Mouse (Mus musculus) small intestine, adult 2 months (tissue): Measurements from ENCODE around the gene Tnfaip1.
"Not testable (repeated sequence)": the region's sequence is repeated elsewhere in the genome, so short reads cannot be mapped to it uniquely, and the experiment has no call there.

Source experiments
- CTCF ChIP-seq: fragments of 200-500 bp; IDR thresholded peaks from 2 replicates; pipeline ENCODE4 v1.5.1; 2012; ENCODE audit warnings: low read depth, mild to moderate bottlenecking, control low read depth, inconsistent platforms, low read length, moderate library complexity, mixed read lengths; ENCODE audit not compliant: insufficient replicate concordance, insufficient read length; ENCODE audit errors: extremely low read depth
- POLR2A ChIP-seq: fragments of 200-500 bp; IDR thresholded peaks from 2 replicates; pipeline ENCODE4 v1.6.1; 2012; ENCODE audit warnings: low read depth, mild to moderate bottlenecking, control low read depth, inconsistent platforms, low read length, moderate library complexity

- not testable (repeated sequence) for TF ChIP-seq CTCF, POLR2A
Observed at GRCm38 (mm10) chr11:78574031-78574430, 37.9 kb upstream of the Tnfaip1 start.
